Mouse (Mus musculus) ES-Bruce4 (cell line): Measurements from ENCODE around the gene Nfya. TPM values are rescaled to one million over a fixed set of nuclear protein-coding genes. Genes with fewer than 3 reads are reported as not detected.
"Not testable (repeated sequence)": the region's sequence is repeated elsewhere in the genome, so short reads cannot be mapped to it uniquely, and the experiment has no call there.

ENCODE experiments used
- H3K27ac ChIP-seq: 2 replicates; pipeline ENCODE4 v1.5.1; 2012; ENCODE audit warnings: low read length, inconsistent platforms; ENCODE audit not compliant: insufficient read depth
- H3K27me3 ChIP-seq: 2 replicates; pipeline ENCODE4 v1.6.1; 2012; ENCODE audit warnings: mild to moderate bottlenecking, low read length, inconsistent platforms; ENCODE audit not compliant: control insufficient read depth, poor library complexity, insufficient read depth, severe bottlenecking
- H3K36me3 ChIP-seq: 2 replicates; pipeline ENCODE4 v1.6.1; 2012; ENCODE audit warnings: inconsistent platforms, mild to moderate bottlenecking, low read length, moderate library complexity; ENCODE audit not compliant: control insufficient read depth, poor library complexity, insufficient read depth, severe bottlenecking
- H3K4me1 ChIP-seq: one replicate; pipeline ENCODE4 v1.8.1; 2011; ENCODE audit warnings: low read length; ENCODE audit not compliant: control insufficient read depth, insufficient read depth
- H3K4me3 ChIP-seq: 2 replicates; pipeline ENCODE4 v1.5.1; 2011; ENCODE audit warnings: low read depth, mild to moderate bottlenecking, low read length
- H3K9ac ChIP-seq: 2 replicates; pipeline ENCODE4 v1.6.1; 2012; ENCODE audit warnings: low read depth, mild to moderate bottlenecking, inconsistent platforms; ENCODE audit not compliant: poor library complexity, severe bottlenecking
- H3K9me3 ChIP-seq: replicated peaks from 2 replicates; pipeline ENCODE4 v1.6.1; 2012; ENCODE audit warnings: mild to moderate bottlenecking, low read length, inconsistent platforms; ENCODE audit not compliant: control insufficient read depth, poor library complexity, insufficient read depth, severe bottlenecking
- CTCF ChIP-seq: IDR thresholded peaks from one replicate; pipeline ENCODE4 v1.8.1; 2011; ENCODE audit warnings: low read depth, low read length
- EP300 ChIP-seq: IDR thresholded peaks from 2 replicates; pipeline ENCODE4 v1.6.1; 2011; ENCODE audit warnings: low read depth, low read length; ENCODE audit not compliant: insufficient read depth
- POLR2A ChIP-seq: IDR thresholded peaks from one replicate; pipeline ENCODE4 v1.8.1; 2011; ENCODE audit warnings: low read length; ENCODE audit not compliant: insufficient read depth
- polyA plus RNA-seq: library from polyadenylated mRNA; stranded (reverse); fragments of >200 nt; gene quantifications from 2 replicates; pipeline ENCODE4 v1.2.4, GENCODE M21; 2011; ENCODE audit warnings: low read depth; ENCODE audit not compliant: missing spikeins, insufficient read depth, insufficient read length

Nfya gene
- polyA plus RNA-seq, 1 experiment = 60.1 TPM

- H3K4me1 ChIP-seq = peaks cover 6% of the 10 kb centered on the region
- H3K36me3 ChIP-seq = no peaks in the 10 kb centered on the region
- H3K4me3 ChIP-seq = no peak overlapping the region
- H3K9me3 ChIP-seq = no peaks in the 10 kb centered on the region
- H3K27ac ChIP-seq = no peak overlapping the region
- TF ChIP-seq EP300 = no peak
- no peak for TF ChIP-seq POLR2A
- TF ChIP-seq CTCF = no peak
- H3K9ac ChIP-seq = no peak overlapping the region
- H3K27me3 ChIP-seq = no peaks in the 10 kb centered on the region
Observed at GRCm38 (mm10) chr17:48355822-48356221, 53.9 kb downstream of the Nfya start.

- not testable (repeated sequence) for H3K4me1 ChIP-seq, H3K27me3 ChIP-seq, H3K9ac ChIP-seq, H3K36me3 ChIP-seq, H3K27ac ChIP-seq, H3K4me3 ChIP-seq, H3K9me3 ChIP-seq
Observed at GRCm38 (mm10) chr17:48352976-48353375, 56.7 kb downstream of the Nfya start.

GRCm38 (mm10) chr17:48350681-48351193, 59.0 kb downstream of the Nfya start:
- no peaks in the 10 kb centered on the region for H3K27me3 ChIP-seq
- peaks cover 10% of the 10 kb centered on the region for H3K4me1 ChIP-seq
- H3K9ac ChIP-seq = no peak overlapping the region
- no peaks in the 10 kb centered on the region for H3K9me3 ChIP-seq
- no peak overlapping the region for H3K4me3 ChIP-seq
- H3K27ac ChIP-seq = no peak overlapping the region
- TF ChIP-seq POLR2A = no peak
- peak; percentile 57; the same call in 1 of the 2 replicates for TF ChIP-seq EP300
- no peak for TF ChIP-seq CTCF
- H3K36me3 ChIP-seq = no peaks in the 10 kb centered on the region

- TF ChIP-seq EP300 (no peak), CTCF (no peak), POLR2A (no peak)
- Histone ChIP-seq H3K9ac (no peak overlapping the region), H3K27ac (no peak overlapping the region), H3K27me3 (no peaks in the 10 kb centered on the region), H3K36me3 (no peaks in the 10 kb centered on the region), H3K9me3 (no peaks in the 10 kb centered on the region), H3K4me1 (peaks cover 10% of the 10 kb centered on the region), H3K4me3 (no peak overlapping the region)
Observed at GRCm38 (mm10) chr17:48347287-48347686, 62.4 kb downstream of the Nfya start.

GRCm38 (mm10) chr17:48346834-48347233, 62.9 kb downstream of the Nfya start:
- H3K9ac ChIP-seq = no peak overlapping the region
- H3K9me3 ChIP-seq = no peaks in the 10 kb centered on the region
- no peaks in the 10 kb centered on the region for H3K36me3 ChIP-seq
- H3K4me3 ChIP-seq = no peak overlapping the region
- no peaks in the 10 kb centered on the region for H3K27me3 ChIP-seq
- peaks cover 10% of the 10 kb centered on the region for H3K4me1 ChIP-seq
- H3K27ac ChIP-seq = no peak overlapping the region
- no peak for TF ChIP-seq POLR2A
- no peak for TF ChIP-seq CTCF

GRCm38 (mm10) chr17:48346231-48346630, 63.5 kb downstream of the Nfya start, which contains the start of gene Trem2:
Trem2 (plus strand) TSS chr17:48346401.
- Histone ChIP-seq H3K27ac (no peak within 1 kb of the TSS), H3K4me3 (no peak within 1 kb of the TSS)
- TF ChIP-seq CTCF (no peak), POLR2A (no peak), EP300 (no peak)

GRCm38 (mm10) chr17:48345824-48346223, 63.9 kb downstream of the Nfya start:
- Histone ChIP-seq H3K36me3 (no peaks in the 10 kb centered on the region), H3K4me3 (no peak overlapping the region), H3K27ac (no peak overlapping the region), H3K9ac (no peak overlapping the region), H3K4me1 (peaks cover 4% of the 10 kb centered on the region), H3K9me3 (no peaks in the 10 kb centered on the region), H3K27me3 (no peaks in the 10 kb centered on the region)
- TF ChIP-seq CTCF (no peak), EP300 (no peak), POLR2A (no peak)

More at GRCm38 (mm10) chr17:48346231-48346630, 63.5 kb downstream of the Nfya start, which contains the start of gene Trem2:
- H3K36me3 ChIP-seq = no peaks in the 10 kb centered on the region
- H3K9me3 ChIP-seq = no peaks in the 10 kb centered on the region
- no peak within 1 kb of the TSS for H3K9ac ChIP-seq
- H3K4me1 ChIP-seq = peaks cover 7% of the 10 kb centered on the region
- H3K27me3 ChIP-seq = no peaks in the 10 kb centered on the region
